Mouse (Mus musculus) hindbrain, embryonic 10.5 days (tissue): ENCODE data around the gene Map3k4. TPM values are rescaled to one million over a fixed set of nuclear protein-coding genes. Genes with fewer than 3 reads are reported as not detected.

Source experiments
- DNase-seq: peaks from one replicate; pipeline ENCODE4 v3.0.0-alpha.2; 2017; ENCODE audit warnings: low spot score
- H3K27ac ChIP-seq: fragments of 300-500 bp; sonication (generic); 2 replicates; pipeline ENCODE4 v1.5.1; 2016; ENCODE audit warnings: mild to moderate bottlenecking, moderate library complexity
- H3K27me3 ChIP-seq: fragments of 300-500 bp; sonication (generic); 2 replicates; pipeline ENCODE4 v1.6.1; 2016; ENCODE audit warnings: mild to moderate bottlenecking; ENCODE audit not compliant: poor library complexity, insufficient read depth, severe bottlenecking
- H3K36me3 ChIP-seq: fragments of 300-500 bp; sonication (generic); 2 replicates; pipeline ENCODE4 v1.6.1; 2016; ENCODE audit warnings: mild to moderate bottlenecking, moderate library complexity
- H3K4me1 ChIP-seq: fragments of 300-500 bp; sonication (generic); replicated peaks from 2 replicates; pipeline ENCODE4 v1.6.1; 2016; ENCODE audit warnings: mild to moderate bottlenecking
- H3K4me3 ChIP-seq: fragments of 300-500 bp; sonication (generic); 2 replicates; pipeline ENCODE4 v1.5.1; 2016; ENCODE audit warnings: mild to moderate bottlenecking, moderate library complexity
- H3K9me3 ChIP-seq: fragments of 300-500 bp; sonication (generic); 2 replicates; pipeline ENCODE4 v1.6.1; 2016; ENCODE audit warnings: mild to moderate bottlenecking, moderate library complexity
- WGBS: fragments of 180-500 bp; shearing (Covaris S2); methylation state at CpG from one replicate; pipeline ENCODE4 v1.1.7; 2016; 5-methylcytosine and 5-hydroxymethylcytosine counted together
- polyA plus RNA-seq: library from polyadenylated mRNA; unstranded; fragments of >200 nt; fragmentation: Nextera tagmentation; extraction: Ambion mirVana; gene quantifications from 2 replicates; pipeline ENCODE4 v1.2.1, GENCODE M21; 2016

Gene Map3k4
- polyA plus RNA-seq = 46.4 and 47.7 TPM in 2 replicates

- 0 out of 2 replicates have a peak, but pooled peaks cover 5% of the 10 kb centered on the region for H3K36me3 ChIP-seq
- H3K4me1 ChIP-seq = peaks cover 37% of the 10 kb centered on the region
- peak; percentile 93 for DNase-seq
- WGBS = under 1% methylated on average over 39 of the region's 39 CpGs
- peak within 1 kb of the TSS; percentile 99 for H3K27ac ChIP-seq
- H3K27me3 ChIP-seq = no peaks in the 10 kb centered on the region
- no peaks in the 10 kb centered on the region for H3K9me3 ChIP-seq
- H3K4me3 ChIP-seq = peak within 1 kb of the TSS; percentile 98
Observed at GRCm38 (mm10) chr17:12318663-12319201, at the start of gene Map3k4. TSS of gene Map3k4 (minus strand) at chr17:12318796.

- WGBS = 36% methylated on average over 5 of the region's 5 CpGs
- Histone ChIP-seq H3K27me3 (no peaks in the 10 kb centered on the region), H3K27ac (0 out of 2 replicates have a peak overlapping the region, but pooled peaks have one; percentile 20), H3K9me3 (no peaks in the 10 kb centered on the region), H3K36me3 (no peaks in the 10 kb centered on the region), H3K4me3 (no peak overlapping the region), H3K4me1 (peaks cover 10% of the 10 kb centered on the region)
- DNase-seq = peak; percentile 65
Observed at GRCm38 (mm10) chr17:12367373-12367930, 48.9 kb upstream of the Map3k4 start.

- Histone ChIP-seq H3K27ac (no peak overlapping the region), H3K36me3 (no peaks in the 10 kb centered on the region), H3K4me3 (no peak overlapping the region), H3K9me3 (no peaks in the 10 kb centered on the region), H3K4me1 (peaks cover 5% of the 10 kb centered on the region; the same call in 1 of the 2 replicates), H3K27me3 (no peaks in the 10 kb centered on the region)
- no peak for DNase-seq
- WGBS = 60% methylated on average over 8 of the region's 8 CpGs
Observed at GRCm38 (mm10) chr17:12364426-12364735, 45.8 kb upstream of the Map3k4 start.

DNA sequence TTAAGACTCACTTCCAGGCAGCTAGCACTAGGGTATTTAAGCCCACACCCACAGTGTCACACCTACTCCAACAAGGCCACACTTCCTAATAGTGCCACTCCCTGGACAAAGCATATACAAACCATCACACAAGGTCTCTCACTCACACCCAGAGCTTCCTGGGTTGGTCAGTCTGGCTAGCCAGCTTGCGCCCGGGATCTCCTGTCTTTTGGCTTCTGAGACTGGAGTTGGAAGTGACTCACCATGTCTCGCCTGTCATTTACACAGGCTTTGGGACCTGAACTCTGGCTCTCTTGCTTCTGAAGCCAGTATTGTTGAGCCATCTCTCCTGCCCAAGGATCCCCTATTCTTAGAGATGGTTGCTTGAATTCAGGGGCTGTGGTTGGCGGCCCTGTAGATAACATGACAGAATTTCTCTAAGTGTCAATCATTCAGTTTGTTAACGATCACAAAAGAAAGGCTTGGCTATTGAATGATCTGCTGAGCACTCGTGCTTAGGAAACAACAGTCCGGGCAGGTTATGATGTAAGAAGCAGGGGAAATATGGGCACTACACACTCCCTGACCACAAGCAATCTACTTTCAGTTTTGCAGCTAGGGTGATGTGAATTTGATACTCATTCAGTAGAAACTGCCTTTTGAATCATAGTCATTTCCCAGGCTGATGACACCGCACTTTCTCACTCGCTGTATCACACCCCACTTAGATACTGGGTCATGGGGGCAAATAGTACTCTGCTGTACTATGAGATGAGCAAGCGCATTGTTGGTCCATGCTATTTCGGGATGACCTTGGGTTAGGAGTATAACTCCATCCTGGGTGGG is 45.2 kb upstream of the Map3k4 start:
- WGBS = 88% methylated on average over 11 of the region's 11 CpGs
- H3K27ac ChIP-seq = no peak overlapping the region
- H3K36me3 ChIP-seq = no peaks in the 10 kb centered on the region
- H3K4me1 ChIP-seq = peaks cover 5% of the 10 kb centered on the region; the same call in 1 of the 2 replicates
- no peak for DNase-seq
- H3K9me3 ChIP-seq = no peaks in the 10 kb centered on the region
- H3K4me3 ChIP-seq = no peak overlapping the region
- no peaks in the 10 kb centered on the region for H3K27me3 ChIP-seq

- Histone ChIP-seq H3K9me3 (no peaks in the 10 kb centered on the region), H3K27me3 (no peaks in the 10 kb centered on the region), H3K36me3 (no peaks in the 10 kb centered on the region), H3K4me3 (no peak overlapping the region), H3K27ac (no peak overlapping the region), H3K4me1 (peaks cover 5% of the 10 kb centered on the region; the same call in 1 of the 2 replicates)
- no peak for DNase-seq
- WGBS = 87% methylated on average over 15 of the region's 15 CpGs
Observed at GRCm38 (mm10) chr17:12359876-12360275, 41.3 kb upstream of the Map3k4 start.

GRCm38 (mm10) chr17:12352781-12353180 is 34.2 kb upstream of the Map3k4 start:
- H3K4me1 ChIP-seq = peaks cover 21% of the 10 kb centered on the region
- peak overlapping the region; percentile 73 for H3K27ac ChIP-seq
- H3K4me3 ChIP-seq = no peak overlapping the region
- H3K36me3 ChIP-seq = no peaks in the 10 kb centered on the region
- no peaks in the 10 kb centered on the region for H3K27me3 ChIP-seq
- WGBS = 65% methylated on average over 1 of the region's 1 CpGs
- DNase-seq = no peak
- H3K9me3 ChIP-seq = no peaks in the 10 kb centered on the region

- H3K9me3 ChIP-seq = no peaks in the 10 kb centered on the region
- H3K4me3 ChIP-seq = no peak overlapping the region
- 88% methylated on average over 6 of the region's 6 CpGs for WGBS
- DNase-seq = no peak
- H3K27me3 ChIP-seq = no peaks in the 10 kb centered on the region
- H3K4me1 ChIP-seq = peaks cover 21% of the 10 kb centered on the region
- no peak overlapping the region for H3K27ac ChIP-seq
- H3K36me3 ChIP-seq = no peaks in the 10 kb centered on the region
Observed at GRCm38 (mm10) chr17:12351564-12351963, 33.0 kb upstream of the Map3k4 start.

GRCm38 (mm10) chr17:12347462-12347861 is 28.9 kb upstream of the Map3k4 start:
- Histone ChIP-seq H3K4me1 (peaks cover 9% of the 10 kb centered on the region; the same call in 1 of the 2 replicates), H3K9me3 (no peaks in the 10 kb centered on the region), H3K36me3 (no peaks in the 10 kb centered on the region), H3K4me3 (no peak overlapping the region), H3K27me3 (no peaks in the 10 kb centered on the region), H3K27ac (no peak overlapping the region)
- WGBS = 98% methylated on average over 1 of the region's 1 CpGs
- no peak for DNase-seq

DNA sequence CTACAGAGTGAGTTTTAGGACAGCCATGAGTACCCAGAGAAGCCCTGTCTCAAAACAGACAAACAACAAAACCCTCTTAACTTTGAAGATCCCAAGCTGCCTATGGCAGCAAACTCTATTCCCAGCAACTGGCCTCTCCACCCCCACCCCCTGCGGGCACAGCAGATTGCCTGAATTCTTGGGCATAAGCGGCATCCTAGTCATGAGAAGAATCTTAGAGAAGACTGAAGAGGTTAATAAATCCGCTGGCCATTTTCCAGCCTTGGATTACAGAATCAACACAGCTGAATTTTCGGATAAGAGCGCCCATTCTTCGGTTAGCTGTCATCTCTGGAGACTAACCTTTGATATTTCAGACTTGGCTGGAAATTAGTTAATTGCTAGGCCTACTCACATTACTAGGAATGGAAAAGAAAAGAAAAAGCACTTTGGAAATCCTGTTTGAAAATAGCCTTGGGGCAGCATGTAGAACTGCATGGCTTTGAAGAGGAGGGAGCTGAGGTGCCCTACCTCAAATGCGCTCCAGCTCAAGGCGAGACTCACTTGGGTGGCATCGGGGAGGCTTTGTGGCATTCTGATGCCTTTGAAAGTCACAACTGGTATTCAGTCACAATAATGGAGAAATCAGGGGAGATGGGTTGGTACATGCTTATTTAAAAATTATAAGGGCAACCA is 25.2 kb upstream of the Map3k4 start:
- DNase-seq = no peak
- no peaks in the 10 kb centered on the region for H3K36me3 ChIP-seq
- 0 out of 2 replicates have a peak, but pooled peaks cover 7% of the 10 kb centered on the region for H3K4me1 ChIP-seq
- no peaks in the 10 kb centered on the region for H3K27me3 ChIP-seq
- whole genome bisulfite sequencing = 79% methylated on average over 9 of the region's 9 CpGs
- H3K9me3 ChIP-seq = 0 out of 2 replicates have a peak, but pooled peaks cover 5% of the 10 kb centered on the region
- H3K4me3 ChIP-seq = no peak overlapping the region
- no peak overlapping the region for H3K27ac ChIP-seq

GRCm38 (mm10) chr17:12337156-12337555 is 18.6 kb upstream of the Map3k4 start:
- Histone ChIP-seq H3K27me3 (no peaks in the 10 kb centered on the region), H3K36me3 (no peaks in the 10 kb centered on the region), H3K9me3 (0 out of 2 replicates have a peak, but pooled peaks cover 5% of the 10 kb centered on the region), H3K4me1 (no peaks in the 10 kb centered on the region), H3K27ac (no peak overlapping the region), H3K4me3 (no peak overlapping the region)
- DNase-seq = no peak
- 93% methylated on average over 4 of the region's 4 CpGs for WGBS

DNA sequence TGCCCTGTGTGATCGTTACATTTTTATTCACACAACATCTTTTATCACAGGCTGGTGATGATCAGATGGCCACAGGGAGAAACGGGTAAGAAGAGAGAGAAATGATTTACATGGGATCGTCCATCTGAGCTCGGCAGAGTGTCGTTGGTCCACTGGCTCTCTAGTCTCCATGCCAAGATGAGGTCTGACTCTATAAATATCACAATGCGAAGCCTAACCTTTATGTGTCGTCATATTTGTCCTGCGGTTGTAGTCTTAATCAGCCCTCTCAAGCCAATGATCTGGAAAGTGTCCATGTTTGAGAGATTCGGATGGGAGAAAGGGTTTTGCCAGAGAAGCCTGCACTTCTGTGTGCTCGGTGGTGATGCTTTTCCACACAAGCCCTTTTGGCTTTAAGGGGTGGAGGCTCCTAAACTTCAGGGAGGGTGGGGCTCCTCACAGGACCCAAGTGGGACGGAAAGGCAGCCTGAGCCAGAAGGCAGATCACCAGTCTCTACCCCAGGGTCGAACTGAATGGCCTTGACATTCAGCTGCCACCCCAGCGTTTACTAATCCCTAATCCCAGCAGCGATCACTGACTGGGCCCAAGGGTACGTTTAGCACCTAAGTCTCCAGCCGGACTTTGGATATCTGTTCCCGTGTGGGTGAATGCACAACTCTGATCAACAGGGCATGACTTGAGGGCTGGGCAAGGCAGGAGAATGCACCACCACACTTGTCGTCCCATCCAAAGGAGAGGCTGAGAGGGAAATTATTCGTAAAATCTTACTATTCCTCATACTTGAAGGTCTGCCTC is 17.7 kb upstream of the Map3k4 start:
- no peak for DNase-seq
- 87% methylated on average over 19 of the region's 19 CpGs for WGBS
- Histone ChIP-seq H3K9me3 (0 out of 2 replicates have a peak, but pooled peaks cover 5% of the 10 kb centered on the region), H3K36me3 (no peaks in the 10 kb centered on the region), H3K4me3 (no peak overlapping the region), H3K27me3 (no peaks in the 10 kb centered on the region), H3K4me1 (no peaks in the 10 kb centered on the region), H3K27ac (no peak overlapping the region)

GRCm38 (mm10) chr17:12335115-12335514 is 16.5 kb upstream of the Map3k4 start:
- Histone ChIP-seq H3K4me3 (no peak overlapping the region), H3K9me3 (0 out of 2 replicates have a peak, but pooled peaks cover 5% of the 10 kb centered on the region), H3K27ac (no peak overlapping the region), H3K4me1 (no peaks in the 10 kb centered on the region), H3K36me3 (no peaks in the 10 kb centered on the region), H3K27me3 (no peaks in the 10 kb centered on the region)
- no peak for DNase-seq
- 78% methylated on average over 6 of the region's 6 CpGs for WGBS
